Mouse (Mus musculus): ENCODE results near the gene Ldhal6b. TPM values are rescaled to one million over a fixed set of nuclear protein-coding genes. Genes with fewer than 3 reads are reported as not detected.

The Ldhal6b gene
- polyA plus RNA-seq, 1 experiment from 2014 or later = not detected

DNA sequence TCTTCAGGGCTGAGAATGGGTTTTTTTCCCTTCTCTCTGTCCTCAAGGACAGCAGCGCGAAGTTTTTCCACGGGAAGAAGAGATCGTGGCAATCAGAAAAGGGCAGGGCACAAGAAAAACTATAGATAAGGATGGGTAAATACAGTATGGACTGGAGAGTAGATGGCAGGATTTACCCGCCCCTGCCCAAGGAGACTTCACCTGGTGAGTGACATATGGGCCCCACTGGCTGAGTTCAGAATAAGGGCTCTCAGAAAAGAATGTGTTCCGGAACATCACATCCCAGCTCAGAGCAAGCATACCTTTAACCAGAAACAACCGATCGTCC lies 21.2 kb upstream of the Ldhal6b start:
- H3K36me3 ChIP-seq (ENCODE audit: control insufficient read depth, insufficient read depth, low read length) = no peaks in the 10 kb centered on the region
- no peak overlapping the region for H3K27ac ChIP-seq (ENCODE audit: low read depth, low read length)
- WGBS = 0% methylated on average over 8 of the region's 8 CpGs
- 0 out of 2 replicates have a peak, but pooled peaks cover 2% of the 10 kb centered on the region for H3K4me1 ChIP-seq (replicated peaks; ENCODE audit: control insufficient read depth, insufficient read depth, low read length)
- H3K4me2 ChIP-seq (replicated peaks; ENCODE audit: low read depth, low read length) = peak overlapping the region; percentile 46
- H3K4me3 ChIP-seq (ENCODE audit: low read depth, low read length) = peak overlapping the region; percentile 58
- H3K9me3 ChIP-seq (ENCODE audit: control insufficient read depth, low read length) = no peaks in the 10 kb centered on the region
- ATAC-seq (ENCODE audit: low FRiP score) (peak; percentile 68; the same call in 1 of the 2 replicates), DNase-seq (ENCODE audit: low spot score) (no peak)
- peak overlapping the region; percentile 81 for H3K9ac ChIP-seq (ENCODE audit: low read depth, low read length)
- H3K27me3 ChIP-seq (ENCODE audit: control insufficient read depth, insufficient read depth, low read length) = no peaks in the 10 kb centered on the region

DNA sequence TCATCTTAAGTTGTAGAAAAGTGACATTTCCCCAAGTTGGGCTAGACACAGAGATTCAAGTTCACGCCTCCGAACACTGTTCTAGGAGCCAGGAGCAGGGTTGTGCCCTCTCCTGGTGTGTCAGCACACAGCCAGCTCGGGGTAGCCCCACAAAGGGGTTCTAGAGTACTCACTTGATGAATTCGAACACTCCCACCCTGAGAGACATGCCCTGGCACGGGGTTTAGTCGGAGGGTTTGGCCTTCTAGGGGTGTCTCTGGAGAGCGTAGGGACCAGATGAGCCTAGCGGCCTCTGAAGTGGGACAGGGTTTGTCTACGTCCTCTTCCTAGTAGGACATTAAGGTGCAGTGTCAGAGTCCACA lies 11.2 kb upstream of the Ldhal6b start:
- Histone ChIP-seq H3K9ac (ENCODE audit: low read depth, low read length) (no peak overlapping the region), H3K9me3 (ENCODE audit: control insufficient read depth, low read length) (no peaks in the 10 kb centered on the region), H3K4me1 (replicated peaks; ENCODE audit: control insufficient read depth, insufficient read depth, low read length) (no peaks in the 10 kb centered on the region), H3K4me3 (ENCODE audit: low read depth, low read length) (no peak overlapping the region), H3K36me3 (ENCODE audit: control insufficient read depth, insufficient read depth, low read length) (0 out of 2 replicates have a peak, but pooled peaks cover 6% of the 10 kb centered on the region), H3K4me2 (replicated peaks; ENCODE audit: low read depth, low read length) (no peak overlapping the region), H3K27me3 (ENCODE audit: control insufficient read depth, insufficient read depth, low read length) (no peaks in the 10 kb centered on the region), H3K27ac (ENCODE audit: low read depth, low read length) (peak overlapping the region; percentile 51)
- DNase-seq (ENCODE audit: low spot score) = no peak
- peak; percentile 65 for ATAC-seq (ENCODE audit: low FRiP score)
- 84% methylated on average over 9 of the region's 9 CpGs for WGBS

DNA sequence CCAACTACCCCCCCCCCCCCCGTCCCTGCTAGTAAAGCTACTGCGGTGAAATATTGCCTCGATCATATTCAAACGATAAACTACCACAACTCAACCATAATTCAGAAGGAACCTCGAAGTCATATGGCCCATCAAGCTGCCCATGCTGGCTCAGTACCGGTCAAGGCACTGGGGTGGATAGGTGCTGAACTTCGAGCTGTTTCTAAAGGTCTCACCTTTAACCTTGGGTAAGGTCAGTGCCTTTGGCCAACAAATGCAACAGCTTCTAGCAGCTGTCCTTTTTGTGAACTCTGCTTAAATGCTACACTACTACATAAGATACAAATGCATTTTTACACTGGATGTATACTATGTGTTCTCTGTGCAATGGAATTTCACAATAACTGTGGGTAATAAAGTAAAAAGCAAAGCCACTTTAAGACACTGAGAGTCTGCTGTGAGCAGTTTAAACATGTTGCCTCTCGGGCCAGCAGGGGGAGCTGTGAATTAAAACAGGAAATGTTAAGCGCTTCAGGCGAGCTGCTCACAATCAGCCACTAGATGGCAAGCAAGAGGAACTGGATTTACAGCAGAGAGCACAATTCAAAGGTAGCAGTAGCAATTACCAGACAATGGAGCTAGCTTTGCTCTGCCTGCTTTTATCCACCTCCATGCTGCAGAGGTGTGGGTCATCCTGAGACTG lies 10.7 kb upstream of the Ldhal6b start:
- Histone ChIP-seq H3K9ac (ENCODE audit: low read depth, low read length) (no peak overlapping the region), H3K4me3 (ENCODE audit: low read depth, low read length) (no peak overlapping the region), H3K4me1 (replicated peaks; ENCODE audit: control insufficient read depth, insufficient read depth, low read length) (no peaks in the 10 kb centered on the region), H3K27me3 (ENCODE audit: control insufficient read depth, insufficient read depth, low read length) (no peaks in the 10 kb centered on the region), H3K4me2 (replicated peaks; ENCODE audit: low read depth, low read length) (no peak overlapping the region), H3K27ac (ENCODE audit: low read depth, low read length) (peak overlapping the region; percentile 51), H3K9me3 (ENCODE audit: control insufficient read depth, low read length) (no peaks in the 10 kb centered on the region), H3K36me3 (ENCODE audit: control insufficient read depth, insufficient read depth, low read length) (0 out of 2 replicates have a peak, but pooled peaks cover 6% of the 10 kb centered on the region)
- peak; percentile 64 for ATAC-seq (ENCODE audit: low FRiP score)
- peak; percentile 95 for DNase-seq (ENCODE audit: low spot score)
- 59% methylated on average over 10 of the region's 10 CpGs for WGBS

DNA sequence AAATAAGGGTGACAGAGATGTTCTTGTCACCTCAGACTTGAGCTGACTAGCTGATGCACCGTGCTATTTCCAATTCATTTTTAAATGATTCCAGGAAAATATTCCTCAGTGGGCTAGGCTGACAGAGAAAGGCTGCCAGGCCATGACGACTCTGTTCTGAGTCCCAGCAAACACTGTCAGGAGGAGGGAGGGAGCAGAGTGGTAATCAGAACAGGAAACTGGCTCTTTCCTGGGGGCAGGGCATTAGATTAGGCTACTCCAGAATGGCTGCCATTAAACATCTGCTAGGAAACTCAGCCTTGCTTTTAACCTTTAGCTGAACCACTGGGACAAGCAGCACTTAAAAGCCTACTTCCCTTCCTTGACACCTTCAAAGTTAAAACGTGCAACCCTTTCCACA lies 6.6 kb upstream of the Ldhal6b start:
- no peaks in the 10 kb centered on the region for H3K36me3 ChIP-seq (ENCODE audit: control insufficient read depth, insufficient read depth, low read length)
- ATAC-seq (ENCODE audit: low FRiP score) (no peak), DNase-seq (ENCODE audit: low spot score) (no peak)
- H3K9ac ChIP-seq (ENCODE audit: low read depth, low read length) = no peak overlapping the region
- no peak overlapping the region for H3K27ac ChIP-seq (ENCODE audit: low read depth, low read length)
- no peak overlapping the region for H3K4me2 ChIP-seq (replicated peaks; ENCODE audit: low read depth, low read length)
- WGBS = 80% methylated on average over 3 of the region's 3 CpGs
- H3K4me1 ChIP-seq (replicated peaks; ENCODE audit: control insufficient read depth, insufficient read depth, low read length) = no peaks in the 10 kb centered on the region
- no peak overlapping the region for H3K4me3 ChIP-seq (ENCODE audit: low read depth, low read length)
- H3K27me3 ChIP-seq (ENCODE audit: control insufficient read depth, insufficient read depth, low read length) = no peaks in the 10 kb centered on the region
- no peaks in the 10 kb centered on the region for H3K9me3 ChIP-seq (ENCODE audit: control insufficient read depth, low read length)

DNA sequence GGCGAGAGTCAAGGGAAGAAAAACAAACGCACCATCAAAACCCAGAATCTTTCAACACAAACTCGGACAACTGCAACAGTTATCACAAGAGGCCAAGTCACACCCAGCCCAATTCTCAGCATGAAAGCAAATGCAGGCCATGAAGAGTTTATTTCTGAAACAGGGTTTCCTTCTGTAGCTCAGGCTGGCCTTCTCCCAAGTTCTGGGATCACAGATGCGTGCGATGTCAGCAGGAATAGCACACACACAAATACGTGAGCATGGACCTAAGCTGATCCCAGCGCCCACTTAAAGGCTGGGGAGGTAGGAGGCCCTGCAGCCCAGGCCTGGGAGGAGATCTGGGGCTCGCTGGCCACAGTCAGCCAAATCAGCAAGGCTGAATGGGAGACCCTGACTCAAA lies 5.6 kb upstream of the Ldhal6b start:
- Histone ChIP-seq H3K36me3 (ENCODE audit: control insufficient read depth, insufficient read depth, low read length) (no peaks in the 10 kb centered on the region), H3K27ac (ENCODE audit: low read depth, low read length) (no peak overlapping the region), H3K4me1 (replicated peaks; ENCODE audit: control insufficient read depth, insufficient read depth, low read length) (no peaks in the 10 kb centered on the region), H3K4me3 (ENCODE audit: low read depth, low read length) (no peak overlapping the region), H3K27me3 (ENCODE audit: control insufficient read depth, insufficient read depth, low read length) (no peaks in the 10 kb centered on the region), H3K4me2 (replicated peaks; ENCODE audit: low read depth, low read length) (no peak overlapping the region), H3K9ac (ENCODE audit: low read depth, low read length) (no peak overlapping the region), H3K9me3 (ENCODE audit: control insufficient read depth, low read length) (no peaks in the 10 kb centered on the region)
- no peak for DNase-seq (ENCODE audit: low spot score)
- no peak for ATAC-seq (ENCODE audit: low FRiP score)
- 87% methylated on average over 8 of the region's 8 CpGs for WGBS

DNA sequence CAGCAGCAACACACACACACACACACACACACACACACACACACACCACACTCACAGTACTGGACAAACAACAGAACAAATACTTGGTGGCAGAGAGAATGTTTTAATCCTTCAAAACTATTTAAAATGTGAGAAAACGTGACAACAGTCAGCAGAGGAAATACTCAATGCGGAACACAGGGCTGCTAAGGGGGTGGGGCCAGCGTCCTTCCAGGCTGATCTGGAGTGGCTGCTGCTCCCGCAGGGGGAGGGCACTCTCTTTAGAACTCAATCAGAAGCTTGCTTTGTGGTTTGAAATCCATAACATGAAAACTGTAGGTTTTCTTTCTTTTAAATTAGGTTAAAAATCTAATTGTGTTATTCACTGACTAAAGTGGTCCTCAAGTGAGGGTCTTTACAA lies 3.3 kb upstream of the Ldhal6b start:
- WGBS = 54% methylated on average over 4 of the region's 4 CpGs
- Histone ChIP-seq H3K4me1 (replicated peaks; ENCODE audit: control insufficient read depth, insufficient read depth, low read length) (no peaks in the 10 kb centered on the region), H3K36me3 (ENCODE audit: control insufficient read depth, insufficient read depth, low read length) (no peaks in the 10 kb centered on the region), H3K27me3 (ENCODE audit: control insufficient read depth, insufficient read depth, low read length) (no peaks in the 10 kb centered on the region), H3K4me3 (ENCODE audit: low read depth, low read length) (no peak overlapping the region), H3K4me2 (replicated peaks; ENCODE audit: low read depth, low read length) (no peak overlapping the region), H3K9ac (ENCODE audit: low read depth, low read length) (no peak overlapping the region), H3K9me3 (ENCODE audit: control insufficient read depth, low read length) (no peaks in the 10 kb centered on the region), H3K27ac (ENCODE audit: low read depth, low read length) (no peak overlapping the region)
- DNase-seq (ENCODE audit: low spot score) (no peak), ATAC-seq (ENCODE audit: low FRiP score) (no peak)

DNA sequence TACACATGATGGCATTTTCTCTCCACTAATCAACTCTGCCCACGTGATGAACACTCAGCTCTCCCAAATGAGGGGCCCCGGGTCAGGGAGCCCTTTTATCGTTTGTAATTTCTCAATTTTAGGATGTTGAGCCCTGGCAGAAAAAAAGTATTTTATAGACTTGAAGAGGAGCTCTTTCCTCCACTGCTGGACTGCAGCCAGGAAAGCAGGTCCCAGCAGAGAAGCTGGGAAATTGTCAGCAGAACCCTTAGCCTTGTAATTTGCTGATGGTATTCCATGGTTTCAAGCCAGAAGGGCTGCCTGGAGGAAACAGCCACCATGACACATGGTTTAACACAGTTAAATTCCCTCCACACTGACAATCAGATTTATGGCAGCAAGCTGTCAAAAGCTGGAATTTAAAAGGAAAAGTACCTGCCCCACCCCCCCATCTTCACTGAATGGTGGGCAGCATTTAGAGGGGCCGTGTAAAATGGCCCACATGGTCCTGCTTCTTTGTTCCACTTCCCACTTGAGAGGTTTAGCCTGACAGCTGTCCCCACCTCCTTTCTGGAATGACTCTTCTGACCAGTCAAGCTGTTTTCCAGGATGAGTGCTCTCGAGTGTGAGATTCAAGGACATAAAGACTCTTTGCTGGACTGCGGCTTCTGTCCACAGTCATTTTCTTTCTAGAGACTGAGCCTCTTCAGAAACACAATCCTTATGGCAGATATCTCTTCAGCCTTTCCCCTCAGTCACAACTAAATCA lies 1.4 kb upstream of the Ldhal6b start:
- no peak overlapping the region for H3K27ac ChIP-seq (ENCODE audit: low read depth, low read length)
- ATAC-seq (ENCODE audit: low FRiP score) = no peak
- H3K9ac ChIP-seq (ENCODE audit: low read depth, low read length) = no peak overlapping the region
- no peak overlapping the region for H3K4me3 ChIP-seq (ENCODE audit: low read depth, low read length)
- WGBS = 87% methylated on average over 6 of the region's 6 CpGs
- no peak for DNase-seq (ENCODE audit: low spot score)
- no peak overlapping the region for H3K4me2 ChIP-seq (replicated peaks; ENCODE audit: low read depth, low read length)
- no peaks in the 10 kb centered on the region for H3K9me3 ChIP-seq (ENCODE audit: control insufficient read depth, low read length)
- H3K4me1 ChIP-seq (replicated peaks; ENCODE audit: control insufficient read depth, insufficient read depth, low read length) = no peaks in the 10 kb centered on the region
- no peaks in the 10 kb centered on the region for H3K27me3 ChIP-seq (ENCODE audit: control insufficient read depth, insufficient read depth, low read length)
- H3K36me3 ChIP-seq (ENCODE audit: control insufficient read depth, insufficient read depth, low read length) = no peaks in the 10 kb centered on the region

DNA sequence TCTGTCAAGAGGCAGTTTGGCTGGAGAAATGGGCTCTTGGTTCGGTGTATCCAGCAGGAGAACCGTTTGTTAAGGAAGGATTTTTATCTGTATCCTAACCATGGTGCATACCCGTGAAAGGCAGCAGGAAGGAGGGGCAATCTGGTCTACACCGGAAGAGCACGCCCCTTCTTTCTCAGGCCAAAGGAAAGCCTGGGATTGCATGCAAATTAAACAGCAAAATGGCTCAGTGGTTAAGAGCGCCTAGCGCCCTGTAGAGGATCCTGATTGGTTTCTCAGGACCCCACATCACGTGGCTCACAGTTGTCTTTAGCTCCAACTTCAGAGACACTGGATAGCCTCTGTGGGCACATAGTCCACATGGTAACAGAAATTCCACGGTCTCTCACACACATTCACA lies 489 bp upstream of the Ldhal6b start:
- 88% methylated on average over 9 of the region's 9 CpGs for WGBS
- DNase-seq (ENCODE audit: low spot score) = no peak
- H3K4me2 ChIP-seq (replicated peaks; ENCODE audit: low read depth, low read length) = no peak overlapping the region

DNA sequence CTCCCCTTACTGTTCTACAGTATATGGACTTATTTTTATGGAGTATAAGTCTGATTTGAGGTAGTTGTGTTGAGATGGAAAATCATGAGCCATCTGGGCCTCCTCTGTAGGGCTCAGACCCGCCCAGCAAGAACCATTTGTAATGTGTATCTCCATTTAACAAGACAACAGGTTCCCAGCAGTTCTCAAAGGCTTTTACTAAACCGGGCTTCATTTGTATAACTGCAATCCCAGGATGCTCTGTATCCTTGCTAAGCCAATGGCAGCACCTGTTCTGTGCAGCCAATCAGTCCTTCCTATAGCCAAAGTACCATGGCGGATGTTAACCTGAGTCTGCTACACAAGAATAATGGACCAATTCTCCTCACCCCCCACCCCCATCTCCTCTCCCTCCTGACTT lies 2.0 kb downstream of the Ldhal6b start:
- no peak overlapping the region for H3K4me3 ChIP-seq (ENCODE audit: low read depth, low read length)
- no peak for ATAC-seq (ENCODE audit: low FRiP score)
- no peaks in the 10 kb centered on the region for H3K9me3 ChIP-seq (ENCODE audit: control insufficient read depth, low read length)
- no peaks in the 10 kb centered on the region for H3K36me3 ChIP-seq (ENCODE audit: control insufficient read depth, insufficient read depth, low read length)
- no peak overlapping the region for H3K9ac ChIP-seq (ENCODE audit: low read depth, low read length)
- H3K4me2 ChIP-seq (replicated peaks; ENCODE audit: low read depth, low read length) = no peak overlapping the region
- no peaks in the 10 kb centered on the region for H3K27me3 ChIP-seq (ENCODE audit: control insufficient read depth, insufficient read depth, low read length)
- DNase-seq (ENCODE audit: low spot score) = no peak
- H3K4me1 ChIP-seq (replicated peaks; ENCODE audit: control insufficient read depth, insufficient read depth, low read length) = no peaks in the 10 kb centered on the region
- H3K27ac ChIP-seq (ENCODE audit: low read depth, low read length) = no peak overlapping the region
- 91% methylated on average over 3 of the region's 3 CpGs for WGBS

More for the DNA sequence above, 489 bp upstream of the Ldhal6b start:
- no peak for ATAC-seq (ENCODE audit: low FRiP score)
- Histone ChIP-seq H3K4me3 (ENCODE audit: low read depth, low read length) (no peak overlapping the region), H3K27me3 (ENCODE audit: control insufficient read depth, insufficient read depth, low read length) (no peaks in the 10 kb centered on the region), H3K27ac (ENCODE audit: low read depth, low read length) (no peak overlapping the region), H3K9me3 (ENCODE audit: control insufficient read depth, low read length) (no peaks in the 10 kb centered on the region), H3K36me3 (ENCODE audit: control insufficient read depth, insufficient read depth, low read length) (no peaks in the 10 kb centered on the region), H3K4me1 (replicated peaks; ENCODE audit: control insufficient read depth, insufficient read depth, low read length) (no peaks in the 10 kb centered on the region), H3K9ac (ENCODE audit: low read depth, low read length) (no peak overlapping the region)
